Mouse (Mus musculus) embryonic facial prominence, embryonic 15.5 days (tissue): ENCODE measurements at regions not wholly inside any gene's neighbourhood (a gene's known extent, or its start where the extent isn't known, plus 50 kb on each side); places are given as distances from the start of the nearest gene placed in this dataset.

ENCODE experiments used
- ATAC-seq: fragments of 200-750 bp; cut with Nextera tagmentation; 2 replicates; pipeline ENCODE4 v1.8.0; 2017; ENCODE audit warnings: low read depth, moderate TSS enrichment; ENCODE audit not compliant: insufficient number of reproducible peaks, low FRiP score, low TSS enrichment
- H3K27ac ChIP-seq: fragments of 300-500 bp; sonication (generic); replicated peaks from 2 replicates; pipeline ENCODE4 v1.5.1; 2015; ENCODE audit warnings: mild to moderate bottlenecking, inconsistent platforms
- H3K27me3 ChIP-seq: fragments of 300-500 bp; sonication (generic); 2 replicates; pipeline ENCODE4 v1.6.1; 2015; ENCODE audit warnings: inconsistent platforms
- H3K36me3 ChIP-seq: fragments of 300-500 bp; sonication (generic); 2 replicates; pipeline ENCODE4 v1.6.1; 2015; ENCODE audit warnings: mild to moderate bottlenecking, inconsistent platforms
- H3K4me1 ChIP-seq: fragments of 300-500 bp; sonication (generic); 2 replicates; pipeline ENCODE4 v1.6.1; 2015; ENCODE audit warnings: inconsistent platforms
- H3K4me2 ChIP-seq: fragments of 300-500 bp; sonication (generic); replicated peaks from 2 replicates; pipeline ENCODE4 v1.6.1; 2015; ENCODE audit warnings: mild to moderate bottlenecking, inconsistent platforms
- H3K4me3 ChIP-seq: fragments of 300-500 bp; sonication (generic); replicated peaks from 2 replicates; pipeline ENCODE4 v1.5.1; 2015; ENCODE audit warnings: mild to moderate bottlenecking, inconsistent platforms
- H3K9ac ChIP-seq: fragments of 300-500 bp; sonication (generic); 2 replicates; pipeline ENCODE4 v1.6.1; 2015; ENCODE audit warnings: inconsistent platforms
- H3K9me3 ChIP-seq: fragments of 300-500 bp; sonication (generic); replicated peaks from 2 replicates; pipeline ENCODE4 v1.6.1; 2016; ENCODE audit warnings: inconsistent platforms
- WGBS: fragments of 180-500 bp; shearing (Covaris S2); methylation state at CpG from one replicate; pipeline ENCODE4 v1.1.7; 2015; 5-methylcytosine and 5-hydroxymethylcytosine counted together

- Histone ChIP-seq H3K4me3 (no peak overlapping the region), H3K9me3 (no peaks in the 10 kb centered on the region), H3K4me1 (no peaks in the 10 kb centered on the region), H3K9ac (no peak overlapping the region), H3K27ac (no peak overlapping the region), H3K4me2 (no peak overlapping the region), H3K36me3 (no peaks in the 10 kb centered on the region), H3K27me3 (no peaks in the 10 kb centered on the region)
- WGBS = 88% methylated on average over 4 of the region's 4 CpGs
- no peak for ATAC-seq
Observed at GRCm38 (mm10) chr10:39214563-39214962, 51.0 kb upstream of the Ccn6 start.
